Mouse (Mus musculus) heart, postnatal 0 days (tissue): ENCODE measurements at regions not wholly inside any gene's neighbourhood (a gene's known extent, or its start where the extent isn't known, plus 50 kb on each side); places are given as distances from the start of the nearest gene placed in this dataset.

ENCODE experiments used
- CTCF ChIP-seq: IDR thresholded peaks from 2 replicates; pipeline ENCODE4 v1.5.1; 2016; ENCODE audit warnings: antibody characterized with exemption, control low read depth, low read depth
- EP300 ChIP-seq: IDR thresholded peaks from 2 replicates; pipeline ENCODE4 v1.6.1; 2016; ENCODE audit warnings: antibody characterized with exemption, low read depth

DNA sequence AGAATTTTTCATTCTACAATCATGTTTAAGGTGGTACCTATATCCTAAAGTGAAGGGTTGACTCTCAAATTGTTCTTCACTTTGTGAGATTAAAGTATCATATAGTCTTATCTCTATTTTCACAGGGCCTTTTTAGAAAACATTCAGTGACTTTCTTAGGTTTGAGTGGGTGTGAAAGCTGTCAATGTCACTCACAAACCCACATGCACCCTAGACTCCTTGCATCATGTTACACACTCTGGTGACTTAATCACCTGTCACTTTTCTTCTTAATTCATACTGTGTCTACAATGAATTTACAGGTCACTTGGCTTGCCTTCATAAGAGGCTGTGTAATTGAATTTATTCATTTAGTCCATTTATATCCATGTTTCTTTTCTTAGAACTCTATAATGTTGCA lies 1026.8 kb upstream of the Alcam start:
- TF ChIP-seq CTCF (no peak), EP300 (no peak)
